Mouse (Mus musculus) forebrain, postnatal 0 days (tissue): Measurements from ENCODE around the gene Crtap. TPM values are rescaled to one million over a fixed set of nuclear protein-coding genes. Genes with fewer than 3 reads are reported as not detected.
A peak's percentile ranks its signal among the peaks of the same experiment; 100 is the strongest.
"Not testable (repeated sequence)": the region's sequence is repeated elsewhere in the genome, so short reads cannot be mapped to it uniquely, and the experiment has no call there.

Experiments
- ATAC-seq: fragments of 200-750 bp; cut with Nextera tagmentation; 2 replicates; pipeline ENCODE4 v1.8.0; 2017; ENCODE audit warnings: mild to moderate bottlenecking, moderate library complexity
- DNase-seq: peaks from one replicate; pipeline ENCODE4 v3.0.0-alpha.2; 2015
- H3K27ac ChIP-seq: fragments of 300-500 bp; sonication (generic); 2 replicates; pipeline ENCODE4 v1.5.1; 2014; ENCODE audit warnings: low read depth, mild to moderate bottlenecking, antibody characterized with exemption, low read length, moderate library complexity, mixed read lengths
- H3K27me3 ChIP-seq: fragments of 300-500 bp; sonication (generic); 2 replicates; pipeline ENCODE4 v1.6.1; 2014; ENCODE audit warnings: mild to moderate bottlenecking, low read length, mixed read lengths; ENCODE audit not compliant: insufficient read depth
- H3K36me3 ChIP-seq: fragments of 300-500 bp; sonication (generic); 2 replicates; pipeline ENCODE4 v1.6.1; 2014; ENCODE audit warnings: mild to moderate bottlenecking, moderate library complexity; ENCODE audit not compliant: insufficient read depth
- H3K4me1 ChIP-seq: fragments of 300-500 bp; sonication (generic); 2 replicates; pipeline ENCODE4 v1.6.1; 2014; ENCODE audit warnings: antibody characterized with exemption; ENCODE audit not compliant: insufficient read depth
- H3K4me2 ChIP-seq: fragments of 300-500 bp; sonication (generic); 2 replicates; pipeline ENCODE4 v1.6.1; 2014; ENCODE audit warnings: low read depth, mild to moderate bottlenecking, moderate library complexity
- H3K4me3 ChIP-seq: fragments of 300-500 bp; sonication (generic); 2 replicates; pipeline ENCODE4 v1.5.1; 2014; ENCODE audit warnings: low read depth, low read length, mixed read lengths
- H3K9ac ChIP-seq: fragments of 300-500 bp; sonication (generic); 2 replicates; pipeline ENCODE4 v1.6.1; 2014; ENCODE audit warnings: mild to moderate bottlenecking
- H3K9me3 ChIP-seq: fragments of 300-500 bp; sonication (generic); 2 replicates; pipeline ENCODE4 v1.6.1; 2016; ENCODE audit warnings: low read length
- CTCF ChIP-seq: sonication (generic); IDR thresholded peaks from 2 replicates; pipeline ENCODE4 v1.5.1; 2016; ENCODE audit warnings: antibody characterized with exemption, control low read depth, low read depth
- WGBS: fragments of 180-500 bp; shearing (Covaris S2); extraction: QIAGEN DNeasy Blood & Tissue Kit; methylation state at CpG from one replicate; pipeline ENCODE4 v1.1.7; 2014; 5-methylcytosine and 5-hydroxymethylcytosine counted together
- polyA plus RNA-seq: library from polyadenylated mRNA; unstranded; fragments of >200 nt; fragmentation: Nextera tagmentation; extraction: Ambion mirVana; gene quantifications from 2 replicates; pipeline ENCODE4 v1.2.1, GENCODE M21; 2015
- total RNA-seq: library from RNA; depleted of rRNA; stranded (reverse); fragments of >200 nt; gene quantifications from 2 replicates; pipeline ENCODE4 v1.2.3, GENCODE M21; 2014

Crtap gene
- total and polyA plus RNA-seq, 2 experiments from 2014 or later: 14.2 to 25.5 TPM

DNA sequence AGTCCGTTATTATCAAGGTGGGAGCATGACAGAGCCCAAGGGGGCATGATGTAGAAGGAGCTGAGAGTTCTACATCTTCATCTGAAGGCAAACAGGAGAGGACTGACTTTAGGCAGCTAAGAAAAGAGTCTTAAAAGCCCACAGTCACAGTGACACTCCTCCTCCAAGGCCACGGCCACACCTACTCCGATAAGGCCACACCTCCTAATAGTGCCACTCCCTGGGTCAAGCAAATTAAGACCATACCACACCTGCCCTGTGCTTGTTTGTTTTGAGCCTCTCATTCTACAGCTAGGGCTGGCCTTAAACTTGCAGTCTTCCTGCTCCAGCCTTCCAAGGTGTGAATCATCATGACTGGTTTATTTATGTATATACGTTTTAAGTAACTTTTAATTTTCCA lies 4.8 kb upstream of the Crtap start:
- H3K27ac ChIP-seq: no peak overlapping the region
- no peak for DNase-seq
- H3K4me2 ChIP-seq: no peak overlapping the region
- ATAC-seq: no peak
- no peaks in the 10 kb centered on the region for H3K36me3 ChIP-seq
- H3K9me3 ChIP-seq: no peaks in the 10 kb centered on the region
- TF ChIP-seq CTCF: no peak
- H3K27me3 ChIP-seq: no peaks in the 10 kb centered on the region
- H3K9ac ChIP-seq: no peak overlapping the region
- H3K4me3 ChIP-seq: no peak overlapping the region
- WGBS: 87% methylated on average over 4 of the region's 4 CpGs
- no peaks in the 10 kb centered on the region; the same call in 1 of the 2 replicates for H3K4me1 ChIP-seq

GRCm38 (mm10) chr9:114394677-114395076 lies 4.2 kb upstream of the Crtap start:
- no peak overlapping the region for H3K27ac ChIP-seq
- DNase-seq (no peak), ATAC-seq (no peak)
- no peak overlapping the region for H3K4me3 ChIP-seq
- H3K4me1 ChIP-seq: no peaks in the 10 kb centered on the region; the same call in 1 of the 2 replicates
- H3K9ac ChIP-seq: no peak overlapping the region
- H3K36me3 ChIP-seq: no peaks in the 10 kb centered on the region
- no peak for TF ChIP-seq CTCF
- H3K9me3 ChIP-seq: no peaks in the 10 kb centered on the region
- no peaks in the 10 kb centered on the region for H3K27me3 ChIP-seq
- H3K4me2 ChIP-seq: no peak overlapping the region
- WGBS: 89% methylated on average over 8 of the region's 8 CpGs

DNA sequence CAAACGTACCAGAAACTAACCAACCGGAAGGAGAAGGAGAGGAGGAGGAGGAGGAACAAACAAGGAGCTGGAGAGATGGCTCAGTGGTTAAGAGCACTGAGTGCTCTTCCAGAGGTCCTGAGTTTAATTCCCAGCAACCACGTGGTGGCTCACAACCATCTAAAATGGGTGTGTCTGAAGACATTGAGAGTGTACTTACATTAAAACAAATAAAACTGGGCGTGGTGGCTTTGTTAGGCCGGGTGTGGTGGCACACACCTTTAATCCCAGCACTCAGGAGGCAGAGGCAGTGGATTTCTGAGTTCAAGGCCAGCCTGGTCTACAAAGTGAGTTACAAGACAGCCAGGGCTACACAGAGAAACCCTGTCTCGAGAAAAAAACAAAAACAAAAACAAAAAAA lies 3.7 kb upstream of the Crtap start:
- not testable (repeated sequence) for H3K27me3 ChIP-seq, H3K9ac ChIP-seq, H3K36me3 ChIP-seq, ATAC-seq, H3K4me1 ChIP-seq, H3K4me2 ChIP-seq, H3K4me3 ChIP-seq, H3K9me3 ChIP-seq, H3K27ac ChIP-seq, DNase-seq
- WGBS: 71% methylated on average over 6 of the region's 6 CpGs

GRCm38 (mm10) chr9:114390749-114391075 lies 237 bp upstream of the Crtap start:
- 4% methylated on average over 10 of the region's 10 CpGs for WGBS
- peak overlapping the region; percentile 63 for H3K9ac ChIP-seq
- ATAC-seq (no peak), DNase-seq (no peak)
- H3K36me3 ChIP-seq: no peaks in the 10 kb centered on the region
- H3K27ac ChIP-seq: 0 out of 2 replicates have a peak overlapping the region, but pooled peaks have one; percentile 46
- no peaks in the 10 kb centered on the region for H3K27me3 ChIP-seq
- no peaks in the 10 kb centered on the region for H3K9me3 ChIP-seq
- no peak for TF ChIP-seq CTCF
- H3K4me1 ChIP-seq: no peaks in the 10 kb centered on the region; the same call in 1 of the 2 replicates
- peak overlapping the region; percentile 87 for H3K4me2 ChIP-seq
- peak overlapping the region; percentile 62 for H3K4me3 ChIP-seq

DNA sequence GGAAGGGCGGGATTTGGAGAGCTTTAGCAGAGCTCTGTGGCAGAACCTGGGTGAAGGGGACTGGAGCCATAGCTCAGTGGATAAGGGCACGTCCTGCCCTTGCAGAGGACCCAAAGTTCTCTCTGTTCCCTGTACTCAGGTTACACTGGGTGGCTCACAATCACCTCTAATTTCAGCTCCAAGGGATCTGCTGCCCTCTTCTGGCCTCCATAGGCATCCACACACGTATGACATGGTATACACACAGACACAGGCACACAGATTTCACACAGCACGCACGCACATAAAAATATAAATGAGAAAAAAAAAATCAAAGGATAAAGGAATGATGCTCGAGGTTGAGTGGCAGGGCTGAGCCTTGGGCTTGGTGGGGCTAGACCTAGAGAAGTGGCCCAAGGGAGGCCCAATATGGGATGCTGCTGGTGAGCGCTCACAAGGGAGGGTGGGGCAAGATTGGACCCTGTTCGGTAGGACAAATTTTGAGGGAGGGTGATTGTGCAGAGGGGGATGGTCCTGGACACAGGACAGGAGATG lies 1.0 kb downstream of the Crtap start:
- H3K9ac ChIP-seq: 0 out of 2 replicates have a peak overlapping the region, but pooled peaks have one; percentile 63
- peak; percentile 20 for DNase-seq
- 77% methylated on average over 8 of the region's 8 CpGs for WGBS
- peak overlapping the region; percentile 62 for H3K4me3 ChIP-seq
- peak; percentile 32 for ATAC-seq
- peak overlapping the region; percentile 87 for H3K4me2 ChIP-seq
- H3K36me3 ChIP-seq: 0 out of 2 replicates have a peak, but pooled peaks cover 4% of the 10 kb centered on the region
- H3K4me1 ChIP-seq: no peaks in the 10 kb centered on the region; the same call in 1 of the 2 replicates
- no peaks in the 10 kb centered on the region for H3K27me3 ChIP-seq
- H3K9me3 ChIP-seq: no peaks in the 10 kb centered on the region
- peak; percentile 55 for TF ChIP-seq CTCF
- H3K27ac ChIP-seq: no peak overlapping the region

- no peaks in the 10 kb centered on the region for H3K27me3 ChIP-seq
- H3K4me2 ChIP-seq: no peak overlapping the region
- 0 out of 2 replicates have a peak, but pooled peaks cover 5% of the 10 kb centered on the region for H3K36me3 ChIP-seq
- ATAC-seq (no peak), DNase-seq (no peak)
- no peaks in the 10 kb centered on the region; the same call in 1 of the 2 replicates for H3K4me1 ChIP-seq
- H3K9me3 ChIP-seq: no peaks in the 10 kb centered on the region
- no peak overlapping the region for H3K4me3 ChIP-seq
- H3K27ac ChIP-seq: no peak overlapping the region
- no peak overlapping the region for H3K9ac ChIP-seq
- whole genome bisulfite sequencing: 81% methylated on average over 3 of the region's 3 CpGs
- TF ChIP-seq CTCF: no peak
Observed at GRCm38 (mm10) chr9:114388701-114389370, 1.6 kb downstream of the Crtap start.

- ATAC-seq: no peak
Observed at GRCm38 (mm10) chr9:114388288-114388687, 2.2 kb downstream of the Crtap start.

More at GRCm38 (mm10) chr9:114388288-114388687, 2.2 kb downstream of the Crtap start:
- H3K36me3 ChIP-seq: 0 out of 2 replicates have a peak, but pooled peaks cover 5% of the 10 kb centered on the region
- no peak for DNase-seq
- H3K9me3 ChIP-seq: no peaks in the 10 kb centered on the region
- WGBS: 87% methylated on average over 8 of the region's 8 CpGs
- H3K4me2 ChIP-seq: no peak overlapping the region
- H3K27me3 ChIP-seq: no peaks in the 10 kb centered on the region
- H3K4me1 ChIP-seq: no peaks in the 10 kb centered on the region; the same call in 1 of the 2 replicates
- H3K4me3 ChIP-seq: no peak overlapping the region
- no peak overlapping the region for H3K27ac ChIP-seq
- TF ChIP-seq CTCF: no peak
- no peak overlapping the region for H3K9ac ChIP-seq
